Mouse (Mus musculus) embryonic facial prominence, embryonic 14.5 days (tissue): ENCODE results near the gene Spaca6. TPM values are rescaled to one million over a fixed set of nuclear protein-coding genes. Genes with fewer than 3 reads are reported as not detected.
A peak's percentile ranks its signal among the peaks of the same experiment; 100 is the strongest.

Experiments
- ATAC-seq: fragments of 200-750 bp; cut with Nextera tagmentation; 2 replicates; pipeline ENCODE4 v1.8.0; 2017; ENCODE audit warnings: low read depth, moderate number of reproducible peaks, moderate TSS enrichment
- DNase-seq: peaks from one replicate; pipeline ENCODE4 v3.0.0-alpha.2; 2015; ENCODE audit warnings: low spot score
- H3K27ac ChIP-seq: fragments of 300-500 bp; sonication (generic); replicated peaks from 2 replicates; pipeline ENCODE4 v1.5.1; 2014; ENCODE audit warnings: low read depth, mild to moderate bottlenecking, low read length, moderate library complexity
- H3K27me3 ChIP-seq: fragments of 300-500 bp; sonication (generic); replicated peaks from 2 replicates; pipeline ENCODE4 v1.6.1; 2014; ENCODE audit warnings: low read length; ENCODE audit not compliant: control insufficient read depth, insufficient read depth
- H3K36me3 ChIP-seq: fragments of 300-500 bp; sonication (generic); 2 replicates; pipeline ENCODE4 v1.6.1; 2014; ENCODE audit warnings: low read length, mixed read lengths; ENCODE audit not compliant: control insufficient read depth, insufficient read depth
- H3K4me1 ChIP-seq: fragments of 300-500 bp; sonication (generic); 2 replicates; pipeline ENCODE4 v1.6.1; 2014; ENCODE audit warnings: antibody characterized with exemption, low read length; ENCODE audit not compliant: control insufficient read depth, insufficient read depth
- H3K4me2 ChIP-seq: fragments of 300-500 bp; sonication (generic); 2 replicates; pipeline ENCODE4 v1.6.1; 2014; ENCODE audit warnings: low read depth, mild to moderate bottlenecking, low read length, moderate library complexity, mixed read lengths
- H3K4me3 ChIP-seq: fragments of 300-500 bp; sonication (generic); 2 replicates; pipeline ENCODE4 v1.5.1; 2014; ENCODE audit warnings: low read depth, mild to moderate bottlenecking, low read length
- H3K9ac ChIP-seq: fragments of 300-500 bp; sonication (generic); 2 replicates; pipeline ENCODE4 v1.6.1; 2014; ENCODE audit warnings: low read depth, mild to moderate bottlenecking, low read length, moderate library complexity, mixed read lengths
- H3K9me3 ChIP-seq: fragments of 300-500 bp; sonication (generic); 2 replicates; pipeline ENCODE4 v1.6.1; 2016; ENCODE audit warnings: low read length; ENCODE audit not compliant: control insufficient read depth
- WGBS: fragments of 180-500 bp; shearing (Covaris S2); extraction: QIAGEN DNeasy Blood & Tissue Kit; methylation state at CpG from one replicate; pipeline ENCODE4 v1.1.7; 2014; 5-methylcytosine and 5-hydroxymethylcytosine counted together
- microRNA counts: library from miRNA; unstranded; fragments of <30 nt; microRNA quantifications from one replicate; lab custom pipeline; 2017
- microRNA-seq: library from miRNA; unstranded; fragments of <30 nt; microRNA quantifications from one replicate; pipeline ENCODE4, GENCODE M21; 2016; ENCODE audit warnings: borderline number of aligned reads
- polyA plus RNA-seq: library from polyadenylated mRNA; unstranded; fragments of >200 nt; fragmentation: Nextera tagmentation; extraction: Ambion mirVana; gene quantifications from 2 replicates; pipeline ENCODE4 v1.2.1, GENCODE M21; 2014

Spaca6 gene
- polyA plus RNA-seq, 1 experiment from 2014 or later: 15.6 TPM

DNA sequence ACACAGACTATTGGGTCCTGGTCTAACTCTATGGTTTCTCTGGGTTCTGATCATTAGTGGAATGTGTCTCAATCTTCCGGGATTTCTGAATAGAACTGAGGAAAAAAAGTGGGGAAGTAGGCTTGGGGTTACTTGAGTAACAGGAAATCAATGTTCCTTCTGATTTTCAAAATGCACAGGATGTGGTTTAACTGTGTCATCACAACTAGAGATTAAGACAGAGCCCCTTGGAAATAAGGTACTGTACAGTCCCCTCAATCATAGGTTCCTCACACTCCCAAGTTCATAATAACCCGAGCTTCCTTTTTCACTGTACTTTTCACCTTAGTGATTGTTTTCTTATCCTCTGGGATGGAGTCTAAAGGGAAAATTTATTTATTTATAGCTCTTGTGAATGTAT lies 44.7 kb downstream of the Spaca6 start:
- H3K9ac ChIP-seq: no peak overlapping the region
- WGBS: 86% methylated on average over 2 of the region's 2 CpGs

DNA sequence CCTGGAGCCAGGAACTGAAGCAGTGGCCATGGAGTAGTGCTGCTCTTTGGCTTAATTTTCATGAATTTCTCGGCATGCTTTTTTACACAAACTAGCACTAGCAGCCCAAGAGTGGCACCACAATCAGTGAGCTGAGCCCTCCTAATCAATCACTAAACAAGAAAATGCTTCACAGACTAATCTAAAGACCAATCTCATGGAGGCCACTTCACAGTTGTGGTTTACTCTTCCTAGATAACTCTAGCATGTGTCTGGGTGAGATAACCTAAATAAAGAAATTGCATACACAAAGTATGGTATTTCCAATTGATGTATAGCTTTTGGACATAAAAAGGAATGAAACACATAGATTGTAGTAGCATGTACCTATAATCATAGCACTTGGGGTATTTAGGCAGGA lies 52.4 kb downstream of the Spaca6 start:
- Histone ChIP-seq H3K9me3 (no peaks in the 10 kb centered on the region), H3K9ac (no peak overlapping the region), H3K4me2 (no peak overlapping the region), H3K36me3 (no peaks in the 10 kb centered on the region), H3K4me1 (no peaks in the 10 kb centered on the region), H3K4me3 (no peak overlapping the region), H3K27ac (no peak overlapping the region), H3K27me3 (no peaks in the 10 kb centered on the region)
- WGBS: 78% methylated on average over 1 of the region's 1 CpGs
- ATAC-seq (no peak), DNase-seq (no peak)

More for the DNA sequence above, 44.7 kb downstream of the Spaca6 start:
- Histone ChIP-seq H3K27ac (no peak overlapping the region), H3K9me3 (0 out of 2 replicates have a peak, but pooled peaks cover 2% of the 10 kb centered on the region), H3K4me3 (no peak overlapping the region), H3K4me1 (no peaks in the 10 kb centered on the region), H3K27me3 (no peaks in the 10 kb centered on the region), H3K36me3 (no peaks in the 10 kb centered on the region), H3K4me2 (no peak overlapping the region)
- DNase-seq (no peak), ATAC-seq (no peak)

DNA sequence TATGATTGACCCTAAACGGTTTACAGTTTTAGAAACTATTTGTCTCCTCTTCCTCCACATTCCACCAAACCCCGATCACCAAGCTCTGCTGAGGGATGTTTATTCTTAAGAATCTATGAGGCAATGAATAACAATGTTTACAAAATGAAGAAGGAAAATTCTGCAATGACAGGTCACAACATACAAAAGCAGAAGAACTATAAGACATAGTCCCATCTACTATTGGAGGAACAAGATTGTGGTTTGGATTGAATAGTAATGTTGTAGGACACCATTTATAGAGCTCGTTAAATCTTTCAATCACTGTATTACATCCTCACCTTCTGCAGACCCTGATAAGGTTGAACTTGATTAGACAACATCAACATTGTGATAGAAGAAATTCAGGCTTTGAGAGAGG lies 55.7 kb downstream of the Spaca6 start:
- no peak overlapping the region for H3K4me3 ChIP-seq
- 81% methylated on average over 3 of the region's 3 CpGs for WGBS
- H3K27me3 ChIP-seq: no peaks in the 10 kb centered on the region
- H3K9me3 ChIP-seq: no peaks in the 10 kb centered on the region
- H3K4me2 ChIP-seq: no peak overlapping the region
- ATAC-seq (no peak), DNase-seq (no peak)
- no peaks in the 10 kb centered on the region for H3K36me3 ChIP-seq
- no peaks in the 10 kb centered on the region for H3K4me1 ChIP-seq
- no peak overlapping the region for H3K27ac ChIP-seq
- no peak overlapping the region for H3K9ac ChIP-seq

DNA sequence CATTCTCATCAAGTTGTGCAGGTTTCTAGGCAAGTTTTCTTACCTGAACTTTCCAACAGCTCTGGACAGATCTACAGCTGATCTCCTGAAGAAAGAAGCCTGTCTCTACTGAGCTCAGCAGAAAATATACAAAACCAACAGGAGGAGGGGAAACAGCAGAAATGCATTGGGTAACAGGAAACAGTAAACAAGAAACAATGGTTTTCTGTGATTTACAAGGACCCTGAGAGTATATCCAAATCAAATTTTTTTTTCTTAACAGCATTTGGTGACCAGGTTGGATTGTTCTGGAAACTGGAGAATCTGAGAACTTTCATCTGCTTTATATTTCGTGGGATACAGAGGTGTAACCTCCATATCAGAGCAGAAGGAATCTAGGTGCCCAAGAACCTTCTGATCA lies 56.9 kb downstream of the Spaca6 start, which contains the start of gene Fpr1:
Gene Fpr1, minus strand, starts transcription at position 101 of the 400 bp plus-strand sequence.
- Histone ChIP-seq H3K4me2 (no peak within 1 kb of the TSS), H3K36me3 (no peaks in the 10 kb centered on the region), H3K27ac (no peak within 1 kb of the TSS), H3K9me3 (no peaks in the 10 kb centered on the region), H3K4me3 (no peak within 1 kb of the TSS), H3K4me1 (no peaks in the 10 kb centered on the region), H3K9ac (no peak within 1 kb of the TSS), H3K27me3 (no peaks in the 10 kb centered on the region)
- DNase-seq: no peak
- WGBS: 49% methylated on average over 1 of the region's 1 CpGs
- no peak for ATAC-seq

DNA sequence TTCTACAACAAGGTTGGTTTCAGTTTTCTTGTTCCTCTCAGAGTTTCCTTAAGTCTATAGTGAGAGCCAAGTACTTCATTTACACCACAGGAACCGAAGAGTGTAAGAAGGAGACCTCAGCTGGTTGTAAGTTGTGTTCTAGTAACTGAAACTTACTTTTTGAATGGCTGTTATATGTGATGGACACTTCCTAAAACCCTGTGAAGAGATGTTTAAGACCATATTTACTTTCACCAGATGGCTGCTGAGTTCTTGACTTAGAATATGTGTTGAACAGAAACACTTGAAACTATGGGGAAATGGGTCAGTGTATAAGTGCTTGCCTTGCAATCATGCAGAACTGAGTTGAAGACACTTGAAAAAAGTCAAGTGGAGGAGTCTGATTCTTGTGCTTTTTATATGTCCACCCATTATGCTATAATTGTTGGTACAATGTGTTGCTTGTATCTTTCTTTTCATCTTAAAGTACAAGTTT lies 60.9 kb downstream of the Spaca6 start, which contains the start of the genes Fpr2 and Fpr3:
Gene Fpr2, plus strand, starts transcription at position 51 of the 475 bp plus-strand sequence.
Gene Fpr3, plus strand, starts transcription at position 79 of the 475 bp plus-strand sequence.
- no peak within 1 kb of the TSS for H3K4me3 ChIP-seq
- DNase-seq (no peak), ATAC-seq (no peak)
- 66% methylated on average over 1 of the region's 1 CpGs for WGBS
- H3K27ac ChIP-seq: no peak within 1 kb of the TSS
- H3K36me3 ChIP-seq: no peaks in the 10 kb centered on the region
- H3K4me2 ChIP-seq: no peak within 1 kb of the TSS
- no peaks in the 10 kb centered on the region for H3K27me3 ChIP-seq
- H3K9ac ChIP-seq: no peak within 1 kb of the TSS
- H3K9me3 ChIP-seq: no peaks in the 10 kb centered on the region
- no peaks in the 10 kb centered on the region for H3K4me1 ChIP-seq

DNA sequence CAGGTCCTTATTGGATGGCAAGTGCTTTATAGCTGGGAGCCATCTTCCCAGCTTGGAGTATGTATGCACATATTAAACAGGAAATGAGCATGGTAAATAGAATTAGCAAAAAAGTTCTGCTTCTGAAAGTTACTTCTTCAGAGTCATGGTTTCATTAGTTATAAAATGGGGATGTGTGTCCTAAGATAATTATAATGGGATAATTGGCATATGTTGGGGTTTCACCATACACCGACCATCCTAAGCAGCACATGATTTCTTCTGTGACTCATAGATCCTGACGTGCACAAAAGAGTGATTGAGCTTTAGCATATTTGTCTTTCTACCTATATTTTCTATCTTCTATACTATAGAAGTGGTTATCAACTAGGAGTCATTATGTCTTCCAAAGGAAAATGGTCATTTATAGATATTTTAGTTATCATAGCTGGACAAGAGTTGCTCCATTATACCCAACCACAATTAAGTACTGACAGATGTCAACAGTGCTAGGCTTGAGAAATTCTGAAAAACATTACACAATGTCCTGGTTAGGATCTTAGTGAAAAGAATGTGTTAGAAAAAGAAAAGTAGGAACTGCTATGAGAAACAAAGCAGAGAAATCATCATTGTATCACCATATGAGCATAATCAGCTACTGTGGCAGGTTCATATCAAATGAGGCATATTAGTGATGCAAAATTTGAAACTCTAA lies 62.9 kb downstream of the Spaca6 start:
- no peak overlapping the region for H3K9ac ChIP-seq
- no peak overlapping the region for H3K4me2 ChIP-seq
- ATAC-seq (no peak), DNase-seq (no peak)
- H3K4me1 ChIP-seq: no peaks in the 10 kb centered on the region
- H3K27me3 ChIP-seq: no peaks in the 10 kb centered on the region
- no peak overlapping the region for H3K27ac ChIP-seq
- H3K9me3 ChIP-seq: no peaks in the 10 kb centered on the region
- WGBS: 79% methylated on average over 2 of the region's 2 CpGs
- no peak overlapping the region for H3K4me3 ChIP-seq
- H3K36me3 ChIP-seq: no peaks in the 10 kb centered on the region

MicroRNAs within 50 kb of the gene (microRNA counts, 519-probe panel; counts per million panel counts)
- microRNA mmu-let-7e (lab: Ali Mortazavi, UCI): 4,277 counts per million, percentile 96 among the panel's probes with 10 or more counts
- 2,941 counts per million, percentile 68 among the panel's probes with 10 or more counts for microRNA mmu-miR-125a-3p (lab: Ali Mortazavi, UCI)
- 4,470 counts per million, percentile 97 among the panel's probes with 10 or more counts for microRNA mmu-miR-125a-5p (lab: Ali Mortazavi, UCI)
- 3,693 counts per million, percentile 85 among the panel's probes with 10 or more counts for microRNA mmu-miR-99b (lab: Ali Mortazavi, UCI)

Small RNA genes within 50 kb of the gene (microRNA-seq; reads per million reads assigned to microRNA genes)
- not detected for gene Gm25927
- gene Mir125a: 6,573 reads per million, percentile 92 among the genes with 10 or more reads in this experiment
- gene Mir99b: 21,389 reads per million, percentile 96 among the genes with 10 or more reads in this experiment
- gene Mirlet7e: not detected

Other genes starting within 250 kb of the Spaca6 start
- gene Lnpep, start 202.1 kb upstream of the Spaca6 start, polyA plus RNA-seq: 8.8 and 9.4 TPM in 2 replicates
- not detected in 2 replicates for gene Vmn2r90, start 123.4 kb upstream of the Spaca6 start, polyA plus RNA-seq
- gene Has1, start 28.0 kb downstream of the Spaca6 start, polyA plus RNA-seq: 1.0 and 1.7 TPM in 2 replicates
- 0.30 and 0.89 TPM in 2 replicates for gene Fpr1, start 56.8 kb downstream of the Spaca6 start, polyA plus RNA-seq
- 0.34 and 1.1 TPM in 2 replicates for gene Fpr2, start 60.7 kb downstream of the Spaca6 start, polyA plus RNA-seq
- gene Fpr3, start 60.7 kb downstream of the Spaca6 start, polyA plus RNA-seq: not detected in 2 replicates
- gene Fpr-rs4, start 194.6 kb downstream of the Spaca6 start, polyA plus RNA-seq: not detected in 2 replicates
- 0.03 TPM in 1 of 2 replicates, not detected in the other for gene Vmn2r124, start 222.3 kb downstream of the Spaca6 start, polyA plus RNA-seq